Mouse (Mus musculus) heart, adult 2 months (tissue): ENCODE measurements around the gene Rab23.
A peak's percentile ranks its signal among the peaks of the same experiment; 100 is the strongest.

Experiments used
- CTCF ChIP-seq: fragments of 200-600 bp; IDR thresholded peaks from 2 replicates; pipeline ENCODE4 v1.8.1; 2022; ENCODE audit warnings: antibody characterized with exemption, mild to moderate bottlenecking, moderate library complexity
- POLR2A ChIP-seq: fragments of 200-500 bp; IDR thresholded peaks from 2 replicates; pipeline ENCODE4 v1.6.1; 2011; ENCODE audit warnings: mild to moderate bottlenecking, low read depth, low read length, control low read depth; ENCODE audit not compliant: insufficient read depth

- peak; percentile 97 for TF ChIP-seq CTCF
- TF ChIP-seq POLR2A: no peak
These were observed 19.6 kb downstream of the Rab23 start for GRCm38 (mm10) chr1:33739302-33739701.
